Mouse (Mus musculus) liver, adult 2 months (tissue): ENCODE measurements around the gene Hmg20b.

Experiments used
- CTCF ChIP-seq: fragments of 200-500 bp; IDR thresholded peaks from 2 replicates; pipeline ENCODE4 v1.5.1; 2011; ENCODE audit warnings: low read depth, low read length, control low read depth
- POLR2A ChIP-seq: fragments of 200-500 bp; IDR thresholded peaks from 2 replicates; pipeline ENCODE4 v1.6.1; 2011; ENCODE audit warnings: low read length, control low read depth; ENCODE audit not compliant: insufficient read depth; ENCODE audit errors: extremely low read depth

DNA sequence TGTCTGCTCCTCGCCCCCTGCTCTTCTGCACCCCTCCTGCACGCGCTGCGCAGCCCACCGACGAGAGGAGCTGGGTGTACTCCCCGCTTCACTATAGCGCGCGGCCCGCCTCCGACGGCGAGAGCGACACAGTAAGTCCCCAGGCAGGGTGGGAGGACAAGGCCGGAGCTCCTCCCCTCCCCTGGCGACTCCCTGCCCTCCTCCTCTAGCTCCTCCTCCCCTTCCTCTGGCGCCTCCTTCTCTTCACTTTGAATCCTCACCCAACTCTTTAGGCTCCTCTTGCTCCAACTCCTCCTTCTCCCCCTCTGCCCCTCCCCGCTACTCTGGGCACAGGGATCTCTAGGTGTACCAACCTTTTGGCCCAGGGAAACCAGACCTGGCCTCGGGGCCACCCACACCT lies 33.0 kb downstream of the Hmg20b start:
- TF ChIP-seq POLR2A, result no peak
- TF ChIP-seq CTCF, result no peak
